Mouse (Mus musculus) spleen, adult 2 months (tissue): ENCODE measurements at regions not wholly inside any gene's neighbourhood (a gene's known extent, or its start where the extent isn't known, plus 50 kb on each side); places are given as distances from the start of the nearest gene placed in this dataset.

Source experiments
- CTCF ChIP-seq: fragments of 200-500 bp; IDR thresholded peaks from 2 replicates; pipeline ENCODE4 v1.5.1; 2011; ENCODE audit warnings: mild to moderate bottlenecking, inconsistent platforms; ENCODE audit not compliant: insufficient read depth, insufficient read length, insufficient replicate concordance; ENCODE audit errors: extremely low read depth
- POLR2A ChIP-seq: fragments of 200-500 bp; IDR thresholded peaks from 2 replicates; pipeline ENCODE4 v1.6.1; 2011; ENCODE audit warnings: low read depth, low read length, inconsistent platforms

DNA sequence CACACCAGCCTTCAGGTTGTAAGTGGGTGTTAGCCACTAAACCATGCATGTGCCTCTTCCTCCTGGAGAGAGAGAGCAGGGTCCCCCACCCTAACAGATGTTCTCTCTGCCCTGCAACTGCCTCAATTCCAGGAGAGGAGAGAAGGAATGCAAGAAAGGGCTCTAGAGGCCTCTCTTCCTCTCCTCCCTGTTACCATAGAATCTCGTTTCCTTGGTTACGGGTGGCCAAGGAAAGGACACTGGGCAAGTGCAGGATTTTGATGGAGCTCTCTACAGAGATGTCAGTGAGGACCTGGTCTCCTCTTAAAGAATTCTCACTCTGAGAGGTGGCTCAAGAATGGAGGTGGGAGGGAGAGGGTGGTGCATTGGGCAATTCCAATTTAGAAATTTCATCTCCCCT is 275.4 kb upstream of the N4bp1 start:
- TF ChIP-seq CTCF (no peak), POLR2A (no peak)
